Mouse (Mus musculus) CH12.LX (cell line): Measurements from ENCODE around the gene Rhbdf2.

ENCODE experiments used
- CTCF ChIP-seq, 2 experiments: IDR thresholded peaks in 1 of 2; conservative IDR thresholded peaks in 1 of 2; 2 replicates each; pipeline ENCODE4 v1.5.1; 2011 to 2012; ENCODE audit warnings: low read depth in 2 of 2, low read length in 2 of 2, improper control_type of control experiment in 1 of 2, inconsistent platforms in 1 of 2, mild to moderate bottlenecking in 1 of 2, moderate library complexity in 1 of 2
- MAFK ChIP-seq: IDR thresholded peaks from 2 replicates; pipeline ENCODE4 v1.6.1; 2011; ENCODE audit warnings: low read length, improper control_type of control experiment; ENCODE audit not compliant: insufficient replicate concordance
- MXI1 ChIP-seq: IDR thresholded peaks from 2 replicates; pipeline ENCODE4 v1.6.1; 2011; ENCODE audit warnings: mild to moderate bottlenecking, low read depth, low read length, improper control_type of control experiment
- MYC ChIP-seq: IDR thresholded peaks from 2 replicates; pipeline ENCODE4 v1.6.1; 2011; ENCODE audit warnings: low read depth, mild to moderate bottlenecking, improper control_type of control experiment, low read length
- NELFE ChIP-seq: IDR thresholded peaks from 2 replicates; pipeline ENCODE4 v1.6.1; 2011; ENCODE audit warnings: low read depth, low read length, improper control_type of control experiment
- POLR2A ChIP-seq: IDR thresholded peaks from 2 replicates; pipeline ENCODE4 v1.6.1; 2011; ENCODE audit warnings: low read depth, mild to moderate bottlenecking, improper control_type of control experiment, low read length

DNA sequence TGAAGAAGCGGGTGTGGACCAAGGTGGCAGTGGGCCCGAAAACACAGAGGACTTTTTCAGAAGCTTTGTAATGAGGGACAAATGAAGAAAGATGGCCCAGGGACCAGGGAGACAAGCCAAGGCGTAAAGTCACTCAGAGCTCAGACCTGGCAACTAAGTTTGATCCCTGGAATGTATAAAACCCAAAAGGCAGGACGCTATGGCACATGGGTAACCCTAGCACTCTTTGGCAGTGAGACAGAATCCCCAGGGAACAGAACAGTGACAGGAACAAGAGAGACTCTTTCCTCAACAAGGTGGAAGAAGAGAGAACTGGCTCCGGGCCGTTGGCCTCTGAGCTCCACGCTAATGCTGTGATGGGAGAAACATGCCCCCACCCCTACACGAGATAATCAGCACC is 24.0 kb upstream of the Rhbdf2 start:
- TF ChIP-seq MXI1 (no peak), MYC (no peak), CTCF (conservative IDR thresholded peaks at IDR 0.05 in 1 of 2, IDR thresholded peaks at IDR 0.05 in 1 of 2; ENCODE audit: low read depth in 2 of 2, low read length in 2 of 2) (no peak), MAFK (no peak), POLR2A (no peak), NELFE (no peak)
